Mouse (Mus musculus): Measurements from ENCODE around the gene Krt4. TPM values are rescaled to one million over a fixed set of nuclear protein-coding genes. Genes with fewer than 3 reads are reported as not detected.
A peak's percentile ranks its signal among the peaks of the same experiment; 100 is the strongest.

The Krt4 gene
- polyA plus RNA-seq (2015; fragmentation: Nextera tagmentation; extraction: Ambion mirVana), result 212 and 217 TPM in 2 replicates

DNA sequence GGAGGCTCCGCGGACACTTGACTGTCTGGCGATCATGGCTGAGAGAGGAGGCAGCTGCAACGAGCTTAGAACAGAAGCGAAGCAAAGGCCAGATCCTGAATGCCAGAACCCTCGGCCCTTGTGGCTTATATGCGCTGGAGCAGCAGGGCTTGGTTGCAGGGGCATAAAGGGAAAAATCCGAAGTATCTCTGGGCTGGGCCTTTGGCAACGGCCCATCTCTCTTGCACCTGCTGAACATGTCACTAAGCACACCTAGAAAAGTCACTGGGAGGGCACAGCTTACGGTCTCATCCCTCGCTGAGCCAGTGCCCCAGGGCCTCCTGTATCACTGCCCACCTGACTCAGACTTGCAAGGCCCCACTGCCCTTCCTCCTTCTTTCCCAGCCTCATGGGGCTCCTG, at the start of gene Krt4:
TSS of gene Krt4 (minus strand) at position 101 of the 400 bp plus-strand sequence.
- H3K9ac ChIP-seq, result no peak within 1 kb of the TSS
- H3K27me3 ChIP-seq, result peaks cover 1% of the 10 kb centered on the region; the same call in 1 of the 2 replicates
- H3K27ac ChIP-seq (replicated peaks), result no peak within 1 kb of the TSS
- no peaks in the 10 kb centered on the region for H3K36me3 ChIP-seq
- H3K4me1 ChIP-seq, result peaks cover 7% of the 10 kb centered on the region
- no peak within 1 kb of the TSS for H3K4me3 ChIP-seq (replicated peaks)
- H3K4me2 ChIP-seq (replicated peaks), result no peak within 1 kb of the TSS
- ATAC-seq (ENCODE audit: insufficient number of reproducible peaks, low FRiP score, low TSS enrichment, low read depth), result no peak
- 70% methylated on average over 11 of the region's 11 CpGs for WGBS
- no peaks in the 10 kb centered on the region for H3K9me3 ChIP-seq (replicated peaks)

DNA sequence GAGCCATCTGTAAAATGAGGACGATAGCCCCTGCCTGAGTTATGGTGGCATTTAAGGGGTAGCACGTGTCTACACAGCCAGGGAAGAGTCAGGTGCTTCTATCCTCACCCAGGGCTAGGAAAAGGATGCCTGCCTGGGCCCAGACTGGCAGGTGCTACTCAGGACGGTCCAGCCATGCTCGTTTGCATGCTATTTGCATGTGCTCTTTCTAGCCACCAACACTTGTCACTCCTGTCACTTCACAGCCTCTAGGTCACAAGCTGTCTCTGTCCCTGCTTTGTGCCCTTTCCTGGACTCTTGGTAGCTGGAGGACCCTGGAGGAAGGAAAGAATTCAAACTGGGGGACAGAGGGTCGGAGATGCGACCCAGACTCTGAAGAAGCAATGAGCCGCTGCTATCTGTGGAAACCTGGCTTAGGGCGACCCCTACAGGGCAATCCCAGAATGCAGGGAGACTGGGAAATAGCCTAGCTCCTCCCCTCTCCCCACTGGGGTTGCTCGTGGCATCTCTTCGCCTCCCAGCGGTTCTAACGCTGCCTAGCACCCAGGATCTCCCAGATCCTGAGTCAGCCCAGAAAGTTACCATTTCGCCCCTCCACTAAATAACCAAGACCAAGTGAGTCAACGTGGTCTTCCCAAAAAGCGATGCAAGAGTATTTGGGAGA, 49.0 kb upstream of the Krt4 start:
- H3K27ac ChIP-seq (replicated peaks), result peak overlapping the region; percentile 94
- H3K9ac ChIP-seq, result no peak overlapping the region
- ATAC-seq (ENCODE audit: insufficient number of reproducible peaks, low FRiP score, low TSS enrichment, low read depth), result no peak
- H3K27me3 ChIP-seq, result no peaks in the 10 kb centered on the region
- no peak overlapping the region for H3K4me3 ChIP-seq (replicated peaks)
- no peaks in the 10 kb centered on the region for H3K36me3 ChIP-seq
- H3K9me3 ChIP-seq (replicated peaks), result no peaks in the 10 kb centered on the region
- WGBS, result 12% methylated on average over 15 of the region's 15 CpGs
- peak overlapping the region; percentile 22; the same call in 1 of the 2 replicates for H3K4me2 ChIP-seq (replicated peaks)
- peaks cover 50% of the 10 kb centered on the region for H3K4me1 ChIP-seq

DNA sequence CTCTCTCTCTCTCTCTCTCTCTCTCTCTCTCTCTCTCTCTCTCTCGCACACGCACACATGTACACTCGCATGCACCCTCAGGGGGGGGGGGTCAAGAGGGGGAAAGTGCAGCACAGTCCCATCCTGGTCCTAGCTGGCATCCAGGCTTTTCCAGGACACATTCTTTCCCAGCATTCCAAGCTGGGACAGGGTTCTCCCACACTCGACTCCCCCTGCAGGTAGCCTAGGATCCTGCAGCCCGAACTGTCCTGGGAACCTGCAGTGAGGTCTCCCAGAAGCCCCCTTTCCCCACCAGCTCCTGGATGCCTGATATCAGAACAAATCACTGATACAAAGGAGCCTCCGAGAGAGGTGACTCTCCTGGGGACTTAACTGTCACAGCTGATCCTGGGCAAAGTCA, 46.0 kb upstream of the Krt4 start:
- no peak for ATAC-seq (ENCODE audit: insufficient number of reproducible peaks, low FRiP score, low TSS enrichment, low read depth)
- Histone ChIP-seq H3K9me3 (replicated peaks) (no peaks in the 10 kb centered on the region), H3K4me1 (peaks cover 22% of the 10 kb centered on the region), H3K27ac (replicated peaks) (no peak overlapping the region), H3K4me3 (replicated peaks) (no peak overlapping the region), H3K4me2 (replicated peaks) (no peak overlapping the region), H3K9ac (no peak overlapping the region), H3K27me3 (no peaks in the 10 kb centered on the region), H3K36me3 (no peaks in the 10 kb centered on the region)
- 11% methylated on average over 3 of the region's 6 CpGs for WGBS

DNA sequence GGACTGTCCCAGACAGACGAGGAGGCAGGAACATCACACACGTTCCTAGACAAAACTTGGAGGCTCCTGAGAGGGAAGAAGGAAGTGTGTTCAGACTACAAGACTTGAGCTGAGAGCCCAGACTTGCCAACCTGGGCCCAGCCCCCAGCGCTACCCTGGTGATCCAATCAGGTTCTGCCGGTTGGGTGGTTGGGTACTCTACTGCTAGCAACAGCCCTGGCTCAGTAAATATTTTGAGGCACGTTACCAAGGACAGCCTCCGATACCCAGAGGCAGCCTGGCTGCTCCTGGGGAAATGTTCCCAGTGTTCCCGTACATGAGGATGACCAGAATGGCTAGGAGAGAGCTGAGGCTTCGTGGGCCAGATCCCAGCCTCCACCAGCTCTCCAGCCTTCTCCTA, 42.3 kb upstream of the Krt4 start:
- 64% methylated on average over 8 of the region's 8 CpGs for WGBS

DNA sequence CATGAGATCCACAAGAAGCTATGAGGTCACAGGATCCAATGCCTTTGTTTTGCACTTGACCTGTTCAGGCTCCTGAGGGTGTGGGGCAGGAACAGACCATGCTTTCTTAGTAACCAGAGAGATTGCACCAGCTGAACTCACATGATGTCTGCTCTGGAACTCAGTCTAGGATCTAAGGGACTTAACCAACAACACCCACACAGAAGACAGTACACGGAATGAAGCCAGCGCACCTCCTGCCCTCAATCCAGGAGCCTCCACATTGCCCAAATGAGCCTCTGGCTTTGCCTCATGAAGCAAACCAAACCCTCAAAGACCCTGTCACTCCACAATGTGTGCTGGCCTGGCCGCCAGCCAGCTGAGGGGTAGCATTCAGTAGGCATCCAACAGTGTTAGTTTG, 34.4 kb upstream of the Krt4 start:
- Histone ChIP-seq H3K4me2 (replicated peaks) (no peak overlapping the region), H3K4me1 (no peaks in the 10 kb centered on the region), H3K27ac (replicated peaks) (no peak overlapping the region), H3K9ac (no peak overlapping the region), H3K9me3 (replicated peaks) (no peaks in the 10 kb centered on the region), H3K27me3 (no peaks in the 10 kb centered on the region), H3K4me3 (replicated peaks) (no peak overlapping the region), H3K36me3 (no peaks in the 10 kb centered on the region)
- WGBS, result 80% methylated on average over 3 of the region's 3 CpGs
- ATAC-seq (ENCODE audit: insufficient number of reproducible peaks, low FRiP score, low TSS enrichment, low read depth), result no peak

More for the DNA sequence above, 42.3 kb upstream of the Krt4 start:
- no peak for ATAC-seq (ENCODE audit: insufficient number of reproducible peaks, low FRiP score, low TSS enrichment, low read depth)
- Histone ChIP-seq H3K4me3 (replicated peaks) (no peak overlapping the region), H3K36me3 (no peaks in the 10 kb centered on the region), H3K27ac (replicated peaks) (peak overlapping the region; percentile 75), H3K9me3 (replicated peaks) (no peaks in the 10 kb centered on the region), H3K4me1 (no peaks in the 10 kb centered on the region), H3K27me3 (no peaks in the 10 kb centered on the region), H3K4me2 (replicated peaks) (no peak overlapping the region), H3K9ac (no peak overlapping the region)

DNA sequence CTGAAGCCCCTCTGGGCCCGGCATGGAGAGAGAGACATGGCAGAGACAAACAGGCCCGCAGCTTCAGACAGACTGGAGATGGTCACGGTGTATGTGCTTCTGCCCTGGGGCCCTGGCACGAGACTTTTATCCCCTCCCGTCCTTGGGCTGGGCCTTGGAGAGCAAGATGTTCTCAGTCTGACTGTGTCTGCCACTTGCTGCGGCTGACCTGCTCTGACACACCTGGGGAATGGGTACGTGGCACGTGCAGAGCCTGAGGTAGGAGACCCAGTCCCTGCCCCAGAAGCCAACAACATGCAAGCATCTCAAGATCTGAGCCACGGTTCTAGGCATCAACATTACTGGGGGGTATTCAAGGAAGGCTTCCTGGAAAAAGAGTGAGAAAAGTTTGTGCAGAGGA, 29.7 kb upstream of the Krt4 start, which contains the start of gene Krt78:
TSS of gene Krt78 (minus strand) at position 101 of the 400 bp plus-strand sequence.
- H3K4me2 ChIP-seq (replicated peaks), result no peak within 1 kb of the TSS
- no peak within 1 kb of the TSS for H3K9ac ChIP-seq
- H3K4me1 ChIP-seq, result no peaks in the 10 kb centered on the region
- H3K27ac ChIP-seq (replicated peaks), result no peak within 1 kb of the TSS
- H3K4me3 ChIP-seq (replicated peaks), result no peak within 1 kb of the TSS
- H3K9me3 ChIP-seq (replicated peaks), result no peaks in the 10 kb centered on the region
- H3K27me3 ChIP-seq, result no peaks in the 10 kb centered on the region
- ATAC-seq (ENCODE audit: insufficient number of reproducible peaks, low FRiP score, low TSS enrichment, low read depth), result no peak
- no peaks in the 10 kb centered on the region for H3K36me3 ChIP-seq
- WGBS, result 69% methylated on average over 9 of the region's 9 CpGs

DNA sequence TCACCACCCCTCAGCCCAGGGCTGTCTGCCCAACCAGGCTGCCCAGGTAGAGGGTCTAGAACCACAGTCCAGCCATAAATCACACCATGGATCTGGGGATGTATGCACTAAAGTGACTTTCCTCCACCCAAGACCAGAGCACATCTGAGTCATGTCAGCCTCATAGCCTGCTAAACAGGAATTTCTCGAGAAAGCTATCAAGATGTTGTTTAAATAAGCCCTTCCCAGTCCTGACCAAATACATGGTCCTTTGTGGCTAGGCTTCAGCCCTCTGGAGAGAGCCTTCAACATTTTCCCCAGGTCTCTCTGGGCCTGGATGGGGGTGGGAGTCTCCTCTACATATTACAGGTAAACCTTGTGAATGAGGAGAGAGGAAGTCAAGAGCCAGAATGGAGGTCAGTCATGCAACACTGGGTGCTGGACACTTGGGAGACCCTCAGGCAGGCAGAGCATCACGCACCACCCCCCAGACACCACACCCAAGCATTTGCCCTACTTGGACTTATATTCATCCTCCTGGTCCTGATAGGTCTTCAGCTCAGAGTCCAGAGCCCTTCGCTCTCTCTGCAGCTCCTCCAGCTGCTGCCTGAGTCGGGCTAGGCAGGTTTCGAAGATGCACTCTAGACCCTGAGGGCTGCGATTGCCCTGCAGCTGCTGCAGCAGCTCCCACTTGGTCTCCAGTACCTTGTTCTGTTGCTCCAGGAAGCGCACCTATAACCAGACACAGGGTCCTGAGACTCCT, 28.4 kb upstream of the Krt4 start:
- H3K36me3 ChIP-seq, result no peaks in the 10 kb centered on the region
- no peak overlapping the region for H3K9ac ChIP-seq
- no peak overlapping the region for H3K27ac ChIP-seq (replicated peaks)
- ATAC-seq (ENCODE audit: insufficient number of reproducible peaks, low FRiP score, low TSS enrichment, low read depth), result no peak
- no peaks in the 10 kb centered on the region for H3K9me3 ChIP-seq (replicated peaks)
- no peak overlapping the region for H3K4me2 ChIP-seq (replicated peaks)
- H3K27me3 ChIP-seq, result no peaks in the 10 kb centered on the region
- H3K4me3 ChIP-seq (replicated peaks), result no peak overlapping the region
- no peaks in the 10 kb centered on the region for H3K4me1 ChIP-seq
- 78% methylated on average over 7 of the region's 7 CpGs for WGBS

DNA sequence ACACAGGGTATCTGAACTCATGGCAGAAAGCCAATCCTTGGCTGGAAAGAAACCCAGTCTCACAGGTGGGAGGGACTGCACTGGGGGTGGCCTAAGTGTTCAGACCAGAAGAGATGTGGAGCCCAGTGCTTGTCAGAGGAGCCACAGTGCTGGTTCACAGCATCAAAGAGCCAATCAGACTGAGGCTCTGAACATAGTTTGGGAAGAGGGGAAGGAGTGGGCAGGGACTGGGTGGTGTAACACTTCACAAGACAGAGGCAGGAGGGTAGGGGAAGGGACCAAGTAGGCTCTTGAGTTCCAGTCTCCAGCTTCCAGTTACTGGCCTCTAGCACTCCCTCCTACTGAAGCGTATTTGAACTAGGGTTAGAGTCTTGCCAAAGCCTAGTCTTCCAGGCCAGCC, 20.9 kb upstream of the Krt4 start:
- no peaks in the 10 kb centered on the region for H3K36me3 ChIP-seq
- no peaks in the 10 kb centered on the region for H3K27me3 ChIP-seq
- no peak overlapping the region for H3K9ac ChIP-seq
- no peak for ATAC-seq (ENCODE audit: insufficient number of reproducible peaks, low FRiP score, low TSS enrichment, low read depth)
- H3K4me3 ChIP-seq (replicated peaks), result no peak overlapping the region
- 100% methylated on average over 1 of the region's 1 CpGs for WGBS
- H3K27ac ChIP-seq (replicated peaks), result no peak overlapping the region
- no peaks in the 10 kb centered on the region for H3K9me3 ChIP-seq (replicated peaks)
- H3K4me1 ChIP-seq, result peaks cover 10% of the 10 kb centered on the region; the same call in 1 of the 2 replicates
- H3K4me2 ChIP-seq (replicated peaks), result no peak overlapping the region

DNA sequence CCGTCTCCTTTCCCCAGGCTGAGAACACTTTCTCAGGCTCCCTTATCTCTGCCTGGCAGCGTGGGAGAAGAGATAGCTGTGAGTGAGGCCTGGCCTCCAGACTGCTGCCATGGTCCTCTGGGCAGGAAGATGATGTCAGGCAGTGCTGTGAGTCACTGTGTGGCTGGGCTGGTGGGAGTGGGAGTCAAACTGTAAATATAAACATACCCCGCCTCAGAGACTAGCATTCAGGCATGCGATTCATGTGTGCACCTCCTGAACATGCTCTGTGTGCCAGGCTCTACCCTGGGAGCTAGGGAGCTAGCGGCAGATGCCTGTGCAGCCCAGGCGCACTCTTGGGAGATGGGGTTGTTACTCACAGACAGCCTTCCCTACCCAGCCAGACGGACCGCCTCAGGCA, 17.4 kb upstream of the Krt4 start:
- no peak for ATAC-seq (ENCODE audit: insufficient number of reproducible peaks, low FRiP score, low TSS enrichment, low read depth)
- no peak overlapping the region for H3K9ac ChIP-seq
- H3K36me3 ChIP-seq, result no peaks in the 10 kb centered on the region
- no peak overlapping the region for H3K4me3 ChIP-seq (replicated peaks)
- H3K9me3 ChIP-seq (replicated peaks), result no peaks in the 10 kb centered on the region
- H3K27ac ChIP-seq (replicated peaks), result no peak overlapping the region
- WGBS, result 49% methylated on average over 8 of the region's 8 CpGs
- peaks cover 10% of the 10 kb centered on the region; the same call in 1 of the 2 replicates for H3K4me1 ChIP-seq
- H3K4me2 ChIP-seq (replicated peaks), result no peak overlapping the region
- no peaks in the 10 kb centered on the region for H3K27me3 ChIP-seq

DNA sequence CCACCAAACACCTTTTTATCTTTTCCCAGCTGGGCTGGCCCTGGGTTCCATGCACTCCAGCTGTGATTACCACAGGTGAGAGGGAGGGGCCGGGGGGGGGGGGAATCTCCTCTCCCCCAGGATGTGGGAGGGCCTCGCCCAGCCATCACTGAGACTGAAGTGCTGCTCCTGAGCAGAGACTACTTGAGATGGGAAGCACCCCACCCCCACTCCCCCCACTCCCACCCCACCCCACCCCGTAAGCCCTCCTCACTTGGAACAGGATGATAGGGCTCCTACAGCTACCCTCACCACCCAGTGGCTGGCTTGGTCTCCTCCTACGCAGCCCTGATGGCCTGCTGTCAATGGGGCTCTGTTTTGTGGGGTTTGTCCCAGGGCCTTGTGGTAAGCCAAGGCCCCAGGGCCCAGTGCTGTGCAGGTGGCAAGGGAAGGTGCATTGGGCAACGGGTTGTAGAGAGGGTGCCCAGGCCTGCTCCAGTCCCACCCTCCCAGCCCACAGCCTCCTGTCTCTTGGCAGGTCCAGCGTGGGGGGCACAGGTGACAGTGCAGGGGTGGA, 15.8 kb upstream of the Krt4 start, which contains the start of gene Krt79:
TSS of gene Krt79 (minus strand) at position 51 of the 556 bp plus-strand sequence.
- H3K9ac ChIP-seq, result no peak within 1 kb of the TSS
- no peak within 1 kb of the TSS for H3K4me2 ChIP-seq (replicated peaks)
- no peak within 1 kb of the TSS for H3K4me3 ChIP-seq (replicated peaks)
- H3K27ac ChIP-seq (replicated peaks), result no peak within 1 kb of the TSS
- peaks cover 9% of the 10 kb centered on the region; the same call in 1 of the 2 replicates for H3K4me1 ChIP-seq
- H3K9me3 ChIP-seq (replicated peaks), result no peaks in the 10 kb centered on the region
- 72% methylated on average over 6 of the region's 6 CpGs for WGBS
- no peaks in the 10 kb centered on the region for H3K36me3 ChIP-seq
- no peak for ATAC-seq (ENCODE audit: insufficient number of reproducible peaks, low FRiP score, low TSS enrichment, low read depth)
- no peaks in the 10 kb centered on the region for H3K27me3 ChIP-seq

DNA sequence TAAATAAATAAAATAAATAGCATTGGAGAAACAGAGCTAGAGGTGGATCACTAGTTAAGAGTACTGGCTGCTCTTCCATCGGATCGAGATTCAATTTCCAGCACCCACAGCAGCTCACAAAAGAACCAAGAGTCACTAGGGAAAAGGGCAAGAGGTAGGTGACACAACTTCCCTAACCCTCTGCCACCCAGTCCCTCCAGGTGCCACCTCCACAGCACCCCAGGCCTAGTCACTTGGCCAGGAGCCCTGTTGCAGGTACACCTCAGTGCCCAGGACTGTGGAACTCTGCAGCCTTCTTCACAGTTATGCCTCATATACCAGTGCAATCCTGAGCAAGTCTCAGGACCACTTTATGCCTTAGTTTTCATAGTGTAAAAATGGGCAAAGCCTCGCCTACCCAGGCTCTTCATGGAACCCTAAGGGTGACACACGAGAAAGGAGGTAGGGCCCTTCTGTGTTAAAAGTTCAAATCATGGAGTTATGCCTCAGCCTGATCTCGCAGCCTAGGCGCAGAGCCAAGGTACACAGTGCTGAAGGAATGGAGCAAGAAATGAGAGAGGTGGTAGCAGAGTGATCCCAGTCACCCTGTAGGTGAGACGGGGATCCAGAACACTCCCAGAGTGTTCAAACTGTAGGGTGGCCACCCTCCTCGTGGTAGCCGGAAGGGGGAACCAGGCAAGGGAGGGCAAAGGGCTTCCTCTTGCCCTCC, 14.2 kb upstream of the Krt4 start:
- 72% methylated on average over 9 of the region's 9 CpGs for WGBS
- no peak overlapping the region for H3K4me2 ChIP-seq (replicated peaks)
- H3K9me3 ChIP-seq (replicated peaks), result no peaks in the 10 kb centered on the region
- ATAC-seq (ENCODE audit: insufficient number of reproducible peaks, low FRiP score, low TSS enrichment, low read depth), result no peak
- peaks cover 5% of the 10 kb centered on the region; the same call in 1 of the 2 replicates for H3K4me1 ChIP-seq
- H3K4me3 ChIP-seq (replicated peaks), result no peak overlapping the region
- no peaks in the 10 kb centered on the region for H3K36me3 ChIP-seq
- H3K9ac ChIP-seq, result no peak overlapping the region
- H3K27ac ChIP-seq (replicated peaks), result no peak overlapping the region
- no peaks in the 10 kb centered on the region for H3K27me3 ChIP-seq
